Mouse (Mus musculus): ENCODE measurements around the gene Negr1.

DNA sequence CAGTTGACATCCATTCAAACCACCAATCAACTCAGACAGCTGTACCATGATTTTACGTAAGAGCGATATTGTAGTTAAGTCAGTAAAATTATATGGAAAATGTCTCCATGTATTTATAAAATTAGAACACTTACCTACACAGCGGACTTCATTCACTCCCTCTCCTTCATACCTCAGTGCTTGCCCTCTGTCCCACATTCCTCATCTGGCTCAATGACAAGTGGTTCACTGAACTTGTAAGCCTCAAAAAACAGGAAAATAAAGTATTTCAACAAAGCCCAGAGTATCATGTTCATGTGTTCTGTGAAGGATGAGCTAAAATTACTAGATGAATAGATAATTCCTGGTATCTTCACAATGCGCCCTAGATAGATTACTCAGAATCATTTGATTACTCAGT lies 232.5 kb downstream of the Negr1 start:
- TF ChIP-seq EP300 (IDR thresholded peaks at IDR 0.05; ENCODE audit: low read depth) (no peak), CTCF (IDR thresholded peaks at IDR 0.05; ENCODE audit: low read depth) (no peak)

Data from liver, postnatal 0 days (tissue).